Mouse (Mus musculus) G1E (cell line): ENCODE measurements around the gene Parp16. TPM values are rescaled to one million over a fixed set of nuclear protein-coding genes. Genes with fewer than 3 reads are reported as not detected.

ENCODE experiments used
- ATAC-seq: 2 replicates; pipeline ENCODE4 v1.8.0; 2016; ENCODE audit warnings: mild to moderate bottlenecking; ENCODE audit not compliant: insufficient number of reproducible peaks, poor library complexity, low FRiP score, severe bottlenecking; ENCODE audit errors: extremely low read depth
- DNase-seq: peaks from one replicate; pipeline ENCODE4 v3.0.0; 2012; ENCODE audit warnings: low spot score
- H3K27me3 ChIP-seq: 2 replicates; pipeline ENCODE4 v1.6.1; 2012; ENCODE audit warnings: mild to moderate bottlenecking, low read length, inconsistent platforms; ENCODE audit not compliant: insufficient read depth
- H3K36me3 ChIP-seq: replicated peaks from 2 replicates; pipeline ENCODE3; 2012; ENCODE audit warnings: mild to moderate bottlenecking, inconsistent platforms
- H3K4me1 ChIP-seq: 2 replicates; pipeline ENCODE4 v1.6.1; 2012; ENCODE audit warnings: low read depth, low read length, inconsistent platforms, mixed read lengths; ENCODE audit not compliant: insufficient read depth
- H3K4me3 ChIP-seq: 2 replicates; pipeline ENCODE4 v1.5.1; 2012; ENCODE audit warnings: low read depth, mild to moderate bottlenecking, inconsistent platforms, low read length, moderate library complexity, mixed read lengths
- H3K9me3 ChIP-seq: replicated peaks from 2 replicates; pipeline ENCODE4 v1.6.1; 2012; ENCODE audit warnings: inconsistent platforms
- CTCF ChIP-seq: IDR thresholded peaks from 2 replicates; pipeline ENCODE4 v1.5.1; 2012; ENCODE audit warnings: low read depth, low read length, inconsistent platforms, mixed read lengths
- GATA1 ChIP-seq: IDR thresholded peaks from 2 replicates; pipeline ENCODE4 v1.6.1; 2012; ENCODE audit warnings: borderline replicate concordance, low read length, inconsistent platforms, mixed read lengths
- GATA2 ChIP-seq: IDR thresholded peaks from 2 replicates; pipeline ENCODE4 v1.6.1; 2012; ENCODE audit warnings: low read depth, low read length, inconsistent platforms, borderline replicate concordance
- POLR2AphosphoS5 ChIP-seq: IDR thresholded peaks from 2 replicates; pipeline ENCODE4 v1.6.1; 2012; ENCODE audit warnings: low read depth, low read length, inconsistent platforms; ENCODE audit not compliant: insufficient replicate concordance
- TAL1 ChIP-seq: conservative IDR thresholded peaks from 2 replicates; pipeline ENCODE4 v1.6.1; 2012; ENCODE audit warnings: low read depth, low read length, inconsistent platforms, mixed read lengths
- polyA plus RNA-seq: library from polyadenylated mRNA; stranded (reverse); fragments of >175 nt; gene quantifications from 2 replicates; pipeline ENCODE4 v1.2.3, GENCODE M21; 2012
- total RNA-seq, 2 experiments: library from RNA; stranded (forward) in 1 of 2; stranded (reverse) in 1 of 2; fragments of 200-1000 nt in 1 of 2; fragments of >200 nt in 1 of 2; fragmentation: Nextera tagmentation in 1 of 2; gene quantifications; 2 replicates each; pipeline ENCODE4 v1.2.3; 2014 to 2017

Parp16 gene
- total and polyA plus RNA-seq, 3 experiments, result 7.8 to 15.9 (median 14.8) TPM

- no peaks in the 10 kb centered on the region for H3K9me3 ChIP-seq
- H3K36me3 ChIP-seq, result no peaks in the 10 kb centered on the region
- no peaks in the 10 kb centered on the region for H3K4me1 ChIP-seq
- ATAC-seq (no peak), DNase-seq (no peak)
- H3K27me3 ChIP-seq, result peaks cover 46% of the 10 kb centered on the region
- TF ChIP-seq POLR2AphosphoS5 (no peak), GATA2 (no peak), GATA1 (no peak), TAL1 (no peak), CTCF (no peak)
- no peak overlapping the region for H3K4me3 ChIP-seq
These were observed 28.8 kb upstream of the Parp16 start for GRCm38 (mm10) chr9:65166386-65166785.

DNA sequence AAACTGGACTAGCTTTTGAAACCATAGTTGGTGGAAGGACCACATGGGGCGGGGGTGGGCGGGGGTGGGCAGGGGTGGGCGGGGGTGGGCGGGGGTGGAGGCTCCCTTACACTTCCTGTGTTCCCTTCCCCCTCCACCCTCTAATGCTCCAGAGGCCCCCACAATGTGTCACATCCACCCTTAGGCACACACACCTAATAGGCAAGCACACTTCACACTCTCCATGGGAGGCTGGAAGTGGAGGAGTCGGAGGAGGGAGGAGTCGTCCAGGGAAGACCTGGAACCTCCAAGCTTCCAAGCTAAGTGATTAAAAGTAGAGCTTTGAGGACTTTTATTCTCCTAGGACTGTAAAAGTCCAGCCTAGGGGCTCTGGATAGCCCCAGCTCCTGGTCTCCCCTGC lies 26.6 kb upstream of the Parp16 start:
- DNase-seq (no peak), ATAC-seq (no peak)
- TF ChIP-seq GATA2, result no peak
- no peak for TF ChIP-seq GATA1
- no peak for TF ChIP-seq CTCF
- no peak for TF ChIP-seq POLR2AphosphoS5
- TF ChIP-seq TAL1, result no peak
- Histone ChIP-seq H3K9me3 (no peaks in the 10 kb centered on the region), H3K4me1 (no peaks in the 10 kb centered on the region), H3K27me3 (peaks cover 36% of the 10 kb centered on the region), H3K36me3 (no peaks in the 10 kb centered on the region), H3K4me3 (no peak overlapping the region)

- ATAC-seq (no peak), DNase-seq (no peak)
- Histone ChIP-seq H3K9me3 (no peaks in the 10 kb centered on the region), H3K4me1 (no peaks in the 10 kb centered on the region), H3K4me3 (no peak overlapping the region), H3K36me3 (no peaks in the 10 kb centered on the region), H3K27me3 (peaks cover 36% of the 10 kb centered on the region)
- TF ChIP-seq TAL1, result no peak
- TF ChIP-seq GATA1, result no peak
- no peak for TF ChIP-seq POLR2AphosphoS5
- no peak for TF ChIP-seq GATA2
- no peak for TF ChIP-seq CTCF
These were observed 26.2 kb upstream of the Parp16 start for GRCm38 (mm10) chr9:65168952-65169351.

DNA sequence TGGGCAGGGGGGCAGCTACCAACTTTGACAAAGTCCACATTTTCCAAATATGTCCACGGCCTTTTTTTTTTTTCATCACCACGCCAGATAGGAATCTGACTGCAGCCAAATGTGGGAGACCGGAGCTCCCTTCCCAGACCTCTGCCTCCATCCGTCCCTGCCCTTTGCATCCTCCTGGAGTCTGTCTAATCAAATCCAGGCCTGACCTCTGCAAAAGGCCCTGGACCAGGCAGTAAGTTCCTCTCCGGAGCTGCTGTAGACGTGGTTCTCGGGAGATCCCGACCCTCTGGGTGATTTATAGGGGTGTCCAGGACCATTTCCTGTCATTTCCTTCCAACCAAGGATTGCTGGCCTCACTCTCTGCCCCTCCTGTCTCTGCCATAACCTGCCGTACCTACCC lies 22.5 kb upstream of the Parp16 start:
- TF ChIP-seq POLR2AphosphoS5, result no peak
- no peak for TF ChIP-seq CTCF
- no peak for TF ChIP-seq TAL1
- no peak for TF ChIP-seq GATA2
- TF ChIP-seq GATA1, result no peak

GRCm38 (mm10) chr9:65175234-65175938 lies 19.8 kb upstream of the Parp16 start:
- peaks cover 48% of the 10 kb centered on the region for H3K27me3 ChIP-seq
- no peak for DNase-seq
- no peaks in the 10 kb centered on the region for H3K9me3 ChIP-seq

More for the DNA sequence above, 22.5 kb upstream of the Parp16 start:
- DNase-seq, result no peak
- Histone ChIP-seq H3K27me3 (peaks cover 34% of the 10 kb centered on the region), H3K9me3 (no peaks in the 10 kb centered on the region), H3K4me3 (no peak overlapping the region), H3K4me1 (no peaks in the 10 kb centered on the region), H3K36me3 (no peaks in the 10 kb centered on the region)
- no peak for ATAC-seq

DNA sequence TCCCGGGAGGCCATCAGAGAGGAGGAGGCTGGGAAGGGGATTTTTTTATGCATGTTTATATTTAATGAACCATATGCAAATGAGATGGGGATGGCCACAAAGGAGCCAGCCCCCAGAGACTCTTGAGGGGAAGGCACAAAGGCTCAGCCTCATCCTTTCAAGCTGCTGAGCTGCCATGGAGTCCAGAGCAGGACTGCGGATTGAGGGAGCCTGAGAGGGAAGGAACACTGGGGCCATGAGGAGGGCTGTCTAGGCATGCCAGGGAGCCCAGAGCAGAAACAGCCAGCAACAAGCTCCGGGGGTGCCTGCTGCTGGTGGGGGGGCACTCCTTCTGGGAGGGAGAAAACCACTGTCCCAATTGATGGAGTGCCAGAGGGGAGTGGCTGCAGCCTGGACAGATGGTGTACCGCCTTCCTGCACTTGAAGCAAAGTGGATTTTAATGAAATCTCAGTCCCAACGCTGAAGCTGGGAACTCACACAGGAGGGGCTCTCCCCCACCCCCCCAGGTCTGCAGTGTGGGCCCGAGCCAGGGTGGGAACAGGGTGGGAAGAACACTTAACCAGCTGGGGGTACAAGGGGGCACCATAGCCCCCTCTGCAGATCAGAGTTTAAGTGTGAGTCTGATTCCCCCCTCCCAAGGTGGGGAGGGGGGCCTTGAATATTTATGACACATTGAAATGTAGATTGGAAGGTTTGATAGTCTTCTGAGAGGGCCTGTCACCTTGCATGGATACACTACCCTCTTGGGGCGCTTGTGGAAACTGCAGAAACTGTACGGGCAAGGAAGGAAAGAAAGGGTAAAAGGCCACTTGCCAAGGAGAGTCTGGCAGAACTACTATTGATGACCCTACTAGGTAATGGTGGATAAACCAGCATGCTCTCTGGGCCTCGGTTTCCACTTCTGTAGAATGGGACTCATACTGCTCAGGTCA lies 18.9 kb upstream of the Parp16 start:
- Histone ChIP-seq H3K9me3 (no peaks in the 10 kb centered on the region), H3K36me3 (no peaks in the 10 kb centered on the region), H3K4me3 (no peak overlapping the region), H3K27me3 (peaks cover 53% of the 10 kb centered on the region), H3K4me1 (peaks cover 3% of the 10 kb centered on the region; the same call in 1 of the 2 replicates)
- DNase-seq (no peak), ATAC-seq (no peak)
- TF ChIP-seq CTCF (no peak), GATA2 (no peak), GATA1 (no peak), POLR2AphosphoS5 (no peak), TAL1 (no peak)

More at GRCm38 (mm10) chr9:65175234-65175938, 19.8 kb upstream of the Parp16 start:
- TF ChIP-seq POLR2AphosphoS5, result no peak
- no peak for TF ChIP-seq GATA2
- no peak for TF ChIP-seq GATA1
- TF ChIP-seq TAL1, result no peak
- no peak for TF ChIP-seq CTCF
- H3K4me3 ChIP-seq, result no peak overlapping the region
- ATAC-seq, result no peak
- H3K4me1 ChIP-seq, result peaks cover 2% of the 10 kb centered on the region; the same call in 1 of the 2 replicates
- H3K36me3 ChIP-seq, result no peaks in the 10 kb centered on the region
